Mouse (Mus musculus): ENCODE measurements at regions not wholly inside any gene's neighbourhood (a gene's known extent, or its start where the extent isn't known, plus 50 kb on each side); places are given as distances from the start of the nearest gene placed in this dataset.
A peak's percentile ranks its signal among the peaks of the same experiment; 100 is the strongest.

DNA sequence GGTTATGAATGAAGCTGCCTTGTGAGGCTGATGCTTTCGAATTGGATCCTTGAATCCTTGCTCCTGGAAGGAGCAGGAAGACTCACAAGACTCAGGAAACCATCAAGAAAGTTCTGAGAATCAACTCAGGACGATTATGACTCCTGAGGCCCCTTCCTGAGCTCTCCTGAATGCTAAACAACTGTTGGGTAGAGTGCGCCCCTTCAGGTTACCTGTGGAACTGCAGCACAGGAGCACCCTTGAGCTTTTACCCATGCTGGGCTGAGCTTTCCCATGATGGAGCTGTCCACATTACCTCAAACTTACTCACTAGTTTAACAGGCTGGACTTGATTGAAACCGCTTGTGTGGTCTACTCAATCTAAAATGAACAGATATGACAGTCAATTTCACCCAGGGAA lies 553.3 kb downstream of the Jrkl start:
- peak in 1 of 2 experiments; percentile 3 for DNase-seq (ENCODE audit: low spot score in 2 of 2)

- DNase-seq (ENCODE audit: low spot score in 2 of 2) = no peak
Measured at GRCm38 (mm10) chr9:12690948-12691279, 554.7 kb downstream of the Jrkl start.

DNA sequence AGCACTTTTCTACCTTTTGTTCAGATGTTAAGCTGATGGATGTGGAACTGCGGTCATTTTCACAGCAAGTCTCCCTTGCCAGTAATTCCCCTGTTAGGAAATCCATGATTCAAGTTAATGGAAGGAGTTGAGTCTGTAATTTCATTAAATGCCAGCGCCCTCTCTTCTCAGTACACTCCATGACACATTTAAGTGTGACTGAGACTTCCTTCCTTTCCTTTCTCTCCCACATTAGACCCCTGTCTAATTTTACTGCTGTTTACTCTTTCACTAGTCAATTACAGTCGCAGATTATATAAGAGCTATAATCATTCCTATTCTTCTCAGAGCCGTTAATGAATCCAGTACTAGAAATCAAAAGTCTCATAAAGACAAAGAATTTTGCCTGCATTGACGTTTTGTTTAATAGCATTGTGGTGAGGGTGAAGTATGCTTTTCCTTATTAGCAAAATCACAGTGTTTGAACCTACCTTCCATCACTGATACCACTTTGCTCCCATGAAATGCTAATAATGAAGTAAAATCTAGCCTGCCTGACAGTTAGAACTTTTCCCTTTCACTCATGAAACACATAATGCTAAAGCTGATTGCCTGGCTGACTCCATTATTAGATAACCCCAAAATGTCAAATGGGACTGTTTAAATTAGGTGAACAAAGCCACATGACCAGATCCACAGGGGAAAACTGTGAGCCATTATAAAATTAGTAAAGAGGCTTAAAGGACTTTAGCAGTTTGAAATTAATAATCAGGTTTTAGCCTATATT lies 555.3 kb downstream of the Jrkl start:
- DNase-seq (ENCODE audit: low spot score in 2 of 2) = no peak
